Mouse (Mus musculus) embryonic fibroblast, embryonic 13.5 days (primary cell): ENCODE measurements around the gene B230217C12Rik. TPM values are rescaled to one million over a fixed set of nuclear protein-coding genes. Genes with fewer than 3 reads are reported as not detected.

Source experiments
- H3K27ac ChIP-seq: 2 replicates; pipeline ENCODE4 v1.5.1; 2012; ENCODE audit warnings: low read length, control low read depth, inconsistent platforms; ENCODE audit not compliant: insufficient read depth
- H3K4me1 ChIP-seq: 2 replicates; pipeline ENCODE4 v1.6.1; 2011; ENCODE audit warnings: low read length; ENCODE audit not compliant: control insufficient read depth, insufficient read depth
- H3K4me3 ChIP-seq: 2 replicates; pipeline ENCODE4 v1.5.1; 2011; ENCODE audit warnings: mild to moderate bottlenecking, control low read depth, low read length; ENCODE audit not compliant: insufficient read depth
- CTCF ChIP-seq: IDR thresholded peaks from 2 replicates; pipeline ENCODE4 v1.5.1; 2011; ENCODE audit warnings: mild to moderate bottlenecking, control low read depth, low read length, moderate library complexity, borderline replicate concordance; ENCODE audit not compliant: insufficient read depth
- POLR2A ChIP-seq: IDR thresholded peaks from 2 replicates; pipeline ENCODE4 v1.6.1; 2011; ENCODE audit warnings: low read depth, mild to moderate bottlenecking, control low read depth, low read length, moderate library complexity
- polyA plus RNA-seq: library from polyadenylated mRNA; stranded (reverse); fragments of >200 nt; gene quantifications from 2 replicates; pipeline ENCODE4 v1.2.4, GENCODE M21; 2011; ENCODE audit warnings: low read depth; ENCODE audit not compliant: missing spikeins, insufficient read length

B230217C12Rik gene
- polyA plus RNA-seq, 1 experiment, result 7.2 TPM

- peaks cover 16% of the 10 kb centered on the region for H3K4me1 ChIP-seq
- no peak overlapping the region for H3K4me3 ChIP-seq
- H3K27ac ChIP-seq, result no peak overlapping the region
- no peak for TF ChIP-seq POLR2A
- no peak for TF ChIP-seq CTCF
Observed at GRCm38 (mm10) chr11:97824168-97824567, 16.4 kb upstream of the B230217C12Rik start.

GRCm38 (mm10) chr11:97824895-97825294 lies 15.7 kb upstream of the B230217C12Rik start:
- TF ChIP-seq POLR2A (no peak), CTCF (no peak)
- H3K4me3 ChIP-seq, result no peak overlapping the region
- no peak overlapping the region for H3K27ac ChIP-seq
- H3K4me1 ChIP-seq, result peaks cover 16% of the 10 kb centered on the region

GRCm38 (mm10) chr11:97825295-97825694 lies 15.3 kb upstream of the B230217C12Rik start:
- Histone ChIP-seq H3K4me3 (no peak overlapping the region), H3K27ac (no peak overlapping the region), H3K4me1 (peaks cover 16% of the 10 kb centered on the region)
- TF ChIP-seq CTCF (no peak), POLR2A (no peak)

DNA sequence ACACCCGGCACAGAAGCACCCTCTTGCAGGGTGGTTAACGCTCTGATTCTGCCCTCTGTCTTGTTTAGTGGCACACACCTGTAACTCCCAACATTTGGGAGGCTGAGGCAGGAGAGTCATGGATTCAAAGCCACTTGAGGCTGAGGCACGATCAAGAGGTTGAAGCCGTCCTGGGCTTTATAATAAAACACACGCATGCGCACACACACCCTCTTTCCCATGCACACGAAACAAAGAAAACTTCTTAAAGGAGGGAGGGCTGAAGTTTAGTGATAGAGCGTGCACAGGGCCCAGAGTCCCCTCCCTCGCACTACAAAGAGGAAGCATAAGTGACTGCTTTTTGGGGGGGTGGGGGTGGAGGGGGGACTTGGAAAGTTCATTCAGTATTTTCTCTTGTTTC lies 14.6 kb upstream of the B230217C12Rik start:
- Histone ChIP-seq H3K4me1 (peaks cover 14% of the 10 kb centered on the region), H3K4me3 (no peak overlapping the region), H3K27ac (no peak overlapping the region)
- no peak for TF ChIP-seq POLR2A
- TF ChIP-seq CTCF, result no peak

DNA sequence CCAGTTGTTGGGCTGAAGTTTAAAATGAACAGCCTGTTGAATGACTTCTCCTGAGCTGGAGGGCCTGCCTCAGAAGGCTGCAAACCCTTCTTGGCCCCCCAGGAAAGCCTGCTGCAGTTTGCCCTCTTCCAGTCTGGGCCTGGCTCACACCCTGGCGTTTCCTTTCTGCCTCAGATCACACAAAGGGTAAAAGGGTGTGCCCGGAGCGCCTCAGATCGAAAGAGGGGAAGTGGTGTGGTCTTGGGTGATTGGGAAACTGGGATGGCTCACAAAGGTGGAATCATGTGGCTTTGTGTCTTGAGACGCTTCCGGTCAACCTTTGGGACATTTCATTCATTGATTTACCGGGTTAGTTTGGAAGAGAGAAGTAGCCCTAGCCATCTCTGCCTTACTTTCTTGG lies 14.2 kb upstream of the B230217C12Rik start:
- Histone ChIP-seq H3K27ac (no peak overlapping the region), H3K4me3 (no peak overlapping the region)
- TF ChIP-seq CTCF (no peak), POLR2A (no peak)

GRCm38 (mm10) chr11:97827654-97828053 lies 12.9 kb upstream of the B230217C12Rik start:
- TF ChIP-seq CTCF (no peak), POLR2A (no peak)
- no peak overlapping the region for H3K4me3 ChIP-seq
- H3K27ac ChIP-seq, result peak overlapping the region; percentile 7; the same call in 1 of the 2 replicates
- peaks cover 7% of the 10 kb centered on the region for H3K4me1 ChIP-seq

More for the DNA sequence above, 14.2 kb upstream of the B230217C12Rik start:
- peaks cover 10% of the 10 kb centered on the region for H3K4me1 ChIP-seq

DNA sequence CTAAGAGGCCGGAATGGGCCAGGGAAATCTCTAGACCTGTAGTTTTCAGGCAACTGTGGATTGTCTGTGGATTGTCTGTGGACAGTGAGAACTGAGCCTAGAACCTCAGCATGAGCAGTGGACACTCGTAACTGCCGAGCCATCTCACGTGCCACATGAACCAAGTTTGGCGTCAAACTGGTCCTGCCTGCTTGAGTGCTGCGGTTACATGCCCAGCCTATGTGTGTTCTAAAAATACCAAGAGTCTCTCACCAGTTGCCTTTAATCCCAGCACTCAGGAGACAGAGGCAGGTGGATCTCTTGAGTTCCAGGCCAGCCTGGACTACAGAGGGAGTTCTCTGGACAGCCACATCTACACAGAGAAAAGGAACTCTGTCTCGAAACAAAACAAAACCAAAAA lies 11.2 kb upstream of the B230217C12Rik start:
- TF ChIP-seq POLR2A, result no peak

GRCm38 (mm10) chr11:97829913-97830476 lies 10.6 kb upstream of the B230217C12Rik start:
- TF ChIP-seq POLR2A (no peak), CTCF (no peak)
- H3K27ac ChIP-seq, result no peak overlapping the region

More for the DNA sequence above, 11.2 kb upstream of the B230217C12Rik start:
- Histone ChIP-seq H3K4me3 (no peak overlapping the region), H3K27ac (no peak overlapping the region), H3K4me1 (peaks cover 7% of the 10 kb centered on the region)

GRCm38 (mm10) chr11:97830501-97830900 lies 10.1 kb upstream of the B230217C12Rik start:
- no peak overlapping the region for H3K27ac ChIP-seq
- peaks cover 7% of the 10 kb centered on the region for H3K4me1 ChIP-seq
- no peak for TF ChIP-seq POLR2A
- no peak for TF ChIP-seq CTCF
- H3K4me3 ChIP-seq, result no peak overlapping the region

More at GRCm38 (mm10) chr11:97829913-97830476, 10.6 kb upstream of the B230217C12Rik start:
- H3K4me3 ChIP-seq, result no peak overlapping the region
- H3K4me1 ChIP-seq, result peaks cover 7% of the 10 kb centered on the region

DNA sequence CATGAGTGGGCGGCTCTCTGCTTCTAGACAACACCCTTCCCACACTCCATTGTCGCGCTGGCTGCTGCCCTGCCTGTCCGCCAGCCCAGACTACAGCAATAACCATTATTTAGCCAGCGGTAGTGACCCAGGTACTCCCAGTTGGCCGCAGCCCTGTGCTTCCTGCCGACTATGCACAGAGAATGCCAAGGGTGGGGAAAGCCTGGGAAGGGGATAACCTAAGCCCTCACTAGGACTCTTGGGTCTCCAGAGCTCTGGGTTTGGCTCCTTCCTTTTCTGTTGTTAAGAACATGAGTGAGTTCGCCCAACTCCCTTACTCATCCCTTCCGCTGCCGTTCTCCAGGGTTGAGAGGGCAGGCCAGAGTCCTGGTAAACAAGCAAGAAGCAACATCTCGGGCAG lies 8.6 kb upstream of the B230217C12Rik start:
- Histone ChIP-seq H3K4me1 (peaks cover 7% of the 10 kb centered on the region), H3K27ac (no peak overlapping the region), H3K4me3 (no peak overlapping the region)
- TF ChIP-seq CTCF, result no peak
- no peak for TF ChIP-seq POLR2A
